Mouse (Mus musculus) embryonic facial prominence, embryonic 15.5 days (tissue): ENCODE measurements around the gene Ablim1. TPM values are rescaled to one million over a fixed set of nuclear protein-coding genes. Genes with fewer than 3 reads are reported as not detected.

Source experiments
- ATAC-seq: fragments of 200-750 bp; cut with Nextera tagmentation; 2 replicates; pipeline ENCODE4 v1.8.0; 2017; ENCODE audit warnings: low read depth, moderate TSS enrichment; ENCODE audit not compliant: insufficient number of reproducible peaks, low FRiP score, low TSS enrichment
- H3K27ac ChIP-seq: fragments of 300-500 bp; sonication (generic); replicated peaks from 2 replicates; pipeline ENCODE4 v1.5.1; 2015; ENCODE audit warnings: mild to moderate bottlenecking, inconsistent platforms
- H3K27me3 ChIP-seq: fragments of 300-500 bp; sonication (generic); 2 replicates; pipeline ENCODE4 v1.6.1; 2015; ENCODE audit warnings: inconsistent platforms
- H3K36me3 ChIP-seq: fragments of 300-500 bp; sonication (generic); 2 replicates; pipeline ENCODE4 v1.6.1; 2015; ENCODE audit warnings: mild to moderate bottlenecking, inconsistent platforms
- H3K4me1 ChIP-seq: fragments of 300-500 bp; sonication (generic); 2 replicates; pipeline ENCODE4 v1.6.1; 2015; ENCODE audit warnings: inconsistent platforms
- H3K4me2 ChIP-seq: fragments of 300-500 bp; sonication (generic); replicated peaks from 2 replicates; pipeline ENCODE4 v1.6.1; 2015; ENCODE audit warnings: mild to moderate bottlenecking, inconsistent platforms
- H3K4me3 ChIP-seq: fragments of 300-500 bp; sonication (generic); replicated peaks from 2 replicates; pipeline ENCODE4 v1.5.1; 2015; ENCODE audit warnings: mild to moderate bottlenecking, inconsistent platforms
- H3K9ac ChIP-seq: fragments of 300-500 bp; sonication (generic); 2 replicates; pipeline ENCODE4 v1.6.1; 2015; ENCODE audit warnings: inconsistent platforms
- H3K9me3 ChIP-seq: fragments of 300-500 bp; sonication (generic); replicated peaks from 2 replicates; pipeline ENCODE4 v1.6.1; 2016; ENCODE audit warnings: inconsistent platforms
- WGBS: fragments of 180-500 bp; shearing (Covaris S2); methylation state at CpG from one replicate; pipeline ENCODE4 v1.1.7; 2015; 5-methylcytosine and 5-hydroxymethylcytosine counted together
- polyA plus RNA-seq: library from polyadenylated mRNA; unstranded; fragments of >200 nt; fragmentation: Nextera tagmentation; extraction: Ambion mirVana; gene quantifications from 2 replicates; pipeline ENCODE4 v1.2.1, GENCODE M21; 2015

The Ablim1 gene
- polyA plus RNA-seq, 1 experiment from 2014 or later, result 71.3 TPM

GRCm38 (mm10) chr19:57257801-57258200, 56.9 kb downstream of the Ablim1 start:
- no peak overlapping the region for H3K4me2 ChIP-seq
- no peak for ATAC-seq
- H3K9ac ChIP-seq, result no peak overlapping the region
- H3K27me3 ChIP-seq, result no peaks in the 10 kb centered on the region
- H3K4me3 ChIP-seq, result no peak overlapping the region
- H3K36me3 ChIP-seq, result no peaks in the 10 kb centered on the region
- peaks cover under 1% of the 10 kb centered on the region; the same call in 1 of the 2 replicates for H3K4me1 ChIP-seq
- no peak overlapping the region for H3K27ac ChIP-seq
- WGBS, result 79% methylated on average over 12 of the region's 12 CpGs
- H3K9me3 ChIP-seq, result no peaks in the 10 kb centered on the region

GRCm38 (mm10) chr19:57256666-57257065, 58.1 kb downstream of the Ablim1 start:
- Histone ChIP-seq H3K27ac (no peak overlapping the region), H3K4me1 (peaks cover 4% of the 10 kb centered on the region; the same call in 1 of the 2 replicates), H3K9ac (no peak overlapping the region), H3K4me3 (no peak overlapping the region), H3K27me3 (no peaks in the 10 kb centered on the region), H3K36me3 (no peaks in the 10 kb centered on the region), H3K4me2 (no peak overlapping the region), H3K9me3 (no peaks in the 10 kb centered on the region)
- WGBS, result 65% methylated on average over 9 of the region's 9 CpGs
- no peak for ATAC-seq

GRCm38 (mm10) chr19:57255157-57255556, 59.6 kb downstream of the Ablim1 start:
- no peak for ATAC-seq
- no peaks in the 10 kb centered on the region for H3K36me3 ChIP-seq
- no peak overlapping the region for H3K4me2 ChIP-seq
- WGBS, result 66% methylated on average over 8 of the region's 8 CpGs
- no peak overlapping the region for H3K27ac ChIP-seq
- no peaks in the 10 kb centered on the region for H3K9me3 ChIP-seq
- no peak overlapping the region for H3K4me3 ChIP-seq
- peaks cover 4% of the 10 kb centered on the region; the same call in 1 of the 2 replicates for H3K4me1 ChIP-seq
- H3K27me3 ChIP-seq, result no peaks in the 10 kb centered on the region
- no peak overlapping the region for H3K9ac ChIP-seq

GRCm38 (mm10) chr19:57252692-57253448, 61.8 kb downstream of the Ablim1 start:
- Histone ChIP-seq H3K4me2 (no peak overlapping the region), H3K4me1 (peaks cover 4% of the 10 kb centered on the region; the same call in 1 of the 2 replicates), H3K9ac (no peak overlapping the region), H3K4me3 (no peak overlapping the region), H3K9me3 (no peaks in the 10 kb centered on the region), H3K27me3 (no peaks in the 10 kb centered on the region), H3K36me3 (no peaks in the 10 kb centered on the region), H3K27ac (no peak overlapping the region)
- no peak for ATAC-seq
- 61% methylated on average over 9 of the region's 9 CpGs for WGBS

- no peaks in the 10 kb centered on the region for H3K36me3 ChIP-seq
- no peak overlapping the region for H3K27ac ChIP-seq
- no peak for ATAC-seq
- no peak overlapping the region for H3K4me2 ChIP-seq
- no peaks in the 10 kb centered on the region for H3K9me3 ChIP-seq
- peaks cover 9% of the 10 kb centered on the region for H3K4me1 ChIP-seq
- no peak overlapping the region for H3K9ac ChIP-seq
- WGBS, result 82% methylated on average over 5 of the region's 5 CpGs
- H3K4me3 ChIP-seq, result no peak overlapping the region
- H3K27me3 ChIP-seq, result no peaks in the 10 kb centered on the region
These were observed 65.9 kb downstream of the Ablim1 start for GRCm38 (mm10) chr19:57248781-57249180.

- ATAC-seq, result no peak
- 46% methylated on average over 8 of the region's 8 CpGs for WGBS
These were observed 67.5 kb downstream of the Ablim1 start for GRCm38 (mm10) chr19:57247221-57247620.

GRCm38 (mm10) chr19:57244281-57244680, 70.4 kb downstream of the Ablim1 start:
- H3K9ac ChIP-seq, result no peak overlapping the region
- H3K9me3 ChIP-seq, result no peaks in the 10 kb centered on the region
- no peaks in the 10 kb centered on the region for H3K36me3 ChIP-seq
- 42% methylated on average over 7 of the region's 7 CpGs for WGBS
- ATAC-seq, result no peak
- no peak overlapping the region for H3K4me3 ChIP-seq
- no peaks in the 10 kb centered on the region for H3K27me3 ChIP-seq
- H3K4me2 ChIP-seq, result no peak overlapping the region
- H3K27ac ChIP-seq, result 0 out of 2 replicates have a peak overlapping the region, but pooled peaks have one; percentile 49
- peaks cover 22% of the 10 kb centered on the region for H3K4me1 ChIP-seq

More at GRCm38 (mm10) chr19:57247221-57247620, 67.5 kb downstream of the Ablim1 start:
- no peak overlapping the region for H3K27ac ChIP-seq
- H3K27me3 ChIP-seq, result no peaks in the 10 kb centered on the region
- H3K9ac ChIP-seq, result no peak overlapping the region
- H3K36me3 ChIP-seq, result no peaks in the 10 kb centered on the region
- no peak overlapping the region for H3K4me3 ChIP-seq
- no peak overlapping the region for H3K4me2 ChIP-seq
- H3K9me3 ChIP-seq, result no peaks in the 10 kb centered on the region
- H3K4me1 ChIP-seq, result peaks cover 13% of the 10 kb centered on the region

GRCm38 (mm10) chr19:57243606-57244005, 71.1 kb downstream of the Ablim1 start:
- H3K27ac ChIP-seq, result peak overlapping the region; percentile 49; the same call in 1 of the 2 replicates

GRCm38 (mm10) chr19:57243191-57243590, 71.5 kb downstream of the Ablim1 start:
- no peak for ATAC-seq
- Histone ChIP-seq H3K4me1 (peaks cover 33% of the 10 kb centered on the region), H3K36me3 (no peaks in the 10 kb centered on the region), H3K9ac (no peak overlapping the region), H3K9me3 (no peaks in the 10 kb centered on the region), H3K27me3 (no peaks in the 10 kb centered on the region), H3K4me2 (peak overlapping the region; percentile 27), H3K4me3 (peak overlapping the region; percentile 15; the same call in 1 of the 2 replicates), H3K27ac (peak overlapping the region; percentile 49; the same call in 1 of the 2 replicates)
- WGBS, result 62% methylated on average over 12 of the region's 12 CpGs

More at GRCm38 (mm10) chr19:57243606-57244005, 71.1 kb downstream of the Ablim1 start:
- Histone ChIP-seq H3K27me3 (no peaks in the 10 kb centered on the region), H3K4me2 (peak overlapping the region; percentile 27), H3K9ac (no peak overlapping the region), H3K9me3 (no peaks in the 10 kb centered on the region), H3K4me3 (peak overlapping the region; percentile 15; the same call in 1 of the 2 replicates), H3K4me1 (peaks cover 29% of the 10 kb centered on the region), H3K36me3 (no peaks in the 10 kb centered on the region)
- WGBS, result 32% methylated on average over 8 of the region's 8 CpGs
- ATAC-seq, result no peak

GRCm38 (mm10) chr19:57241363-57242192, 73.1 kb downstream of the Ablim1 start:
- no peak overlapping the region for H3K4me2 ChIP-seq
- 37% methylated on average over 10 of the region's 10 CpGs for WGBS
- ATAC-seq, result 0 out of 2 replicates have a peak, but pooled peaks have one; percentile 44
- peaks cover 35% of the 10 kb centered on the region for H3K4me1 ChIP-seq
- H3K4me3 ChIP-seq, result no peak overlapping the region
- no peaks in the 10 kb centered on the region for H3K36me3 ChIP-seq
- no peaks in the 10 kb centered on the region for H3K9me3 ChIP-seq
- no peak overlapping the region for H3K9ac ChIP-seq
- 0 out of 2 replicates have a peak overlapping the region, but pooled peaks have one; percentile 22 for H3K27ac ChIP-seq
- H3K27me3 ChIP-seq, result no peaks in the 10 kb centered on the region

- ATAC-seq, result no peak
- 74% methylated on average over 6 of the region's 6 CpGs for WGBS
- Histone ChIP-seq H3K27me3 (no peaks in the 10 kb centered on the region), H3K4me1 (peaks cover 35% of the 10 kb centered on the region), H3K27ac (no peak overlapping the region), H3K9me3 (no peaks in the 10 kb centered on the region), H3K36me3 (no peaks in the 10 kb centered on the region), H3K4me2 (no peak overlapping the region), H3K4me3 (no peak overlapping the region), H3K9ac (no peak overlapping the region)
These were observed 74.5 kb downstream of the Ablim1 start for GRCm38 (mm10) chr19:57240259-57240658.
